11 mouse cellular contexts compared by ENCODE assay signal in the genomic region with DNA sequence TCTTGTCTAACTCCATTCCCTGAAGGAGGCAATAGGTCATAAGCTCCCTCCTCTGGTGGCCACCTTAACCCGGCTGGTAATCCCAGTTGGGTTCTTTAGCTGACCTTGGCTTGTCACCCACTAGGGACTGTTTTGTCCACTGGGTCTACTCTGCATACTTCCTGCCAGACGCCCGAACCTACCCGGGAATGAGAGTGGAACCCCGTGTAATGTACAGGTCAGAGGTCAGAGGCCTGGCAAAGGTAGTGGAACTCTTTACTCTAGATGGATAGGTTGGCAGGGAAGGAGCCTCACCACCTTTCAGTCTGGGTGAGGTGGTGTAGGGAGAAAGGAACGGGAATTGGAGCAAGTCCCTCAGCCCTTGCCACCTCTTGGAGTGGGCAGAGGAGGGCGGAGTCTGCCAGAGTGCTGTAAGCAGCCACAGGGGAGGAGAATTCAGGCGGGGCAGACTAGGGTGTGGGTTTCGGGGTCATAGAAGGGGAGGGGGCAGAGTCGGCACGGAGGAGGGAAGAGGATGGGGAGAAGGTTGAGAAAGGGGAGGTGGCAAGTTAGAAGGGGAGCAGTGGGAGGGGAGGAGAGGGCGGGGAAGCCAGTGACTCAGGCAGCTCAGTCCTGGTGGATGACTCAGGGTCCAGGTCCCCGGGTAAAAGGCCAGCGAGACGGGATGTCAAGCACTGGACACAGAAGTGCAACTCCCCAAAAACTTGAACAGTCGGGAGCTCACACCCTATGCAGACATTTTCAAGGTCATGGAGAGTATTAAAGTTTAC. TPM values are rescaled to one million over a fixed set of nuclear protein-coding genes. Genes with fewer than 3 reads are reported as not detected.
A peak's percentile ranks its signal among the peaks of the same experiment; 100 is the strongest.
DNase-seq lines count a peak whose midpoint lies in the region; ATAC-seq and TF ChIP-seq lines count a peak whose summit lies in the region.
"Had no signal": no experiment of that assay in that cellular context is flagged by ENCODE, and none has a peak within 500 bp of the region (broad histone marks: within the 10 kb centered on the region; RNA-seq: fewer than 3 reads in every experiment).

No protein-coding gene starts in this region.

- DNase-seq in kidney, adult 9 months = no peak
- peak; percentile 73 for DNase-seq in 3134 (ENCODE audit: extremely low read depth, insufficient read length, low spot score)
- DNase-seq in embryonic facial prominence, embryonic 14.5 days (ENCODE audit: low spot score) = no peak
- no peak for DNase-seq in layer of hippocampus, postnatal 10 days (ENCODE audit: low spot score in 2 of 2)
- DNase-seq in left cerebral cortex, postnatal 10 days (ENCODE audit: extremely low spot score in 1 of 2, low spot score in 2 of 2) = no peak
- no peak for DNase-seq in ovary, postnatal 36 days (ENCODE audit: low spot score)
- DNase-seq: heart, adult 2 months had no signal

- TF ChIP-seq CTCF in E14TG2a.4 (conservative IDR thresholded peaks at IDR 0.05; ENCODE audit: low read length) = no peak

- ATAC-seq in kidney, embryonic 15.5 days (replicated peaks; ENCODE audit: low FRiP score) = 0 out of 2 replicates have a peak, but pooled peaks have one; percentile 54
- 0 out of 2 replicates have a peak, but pooled peaks have one; percentile 18 for ATAC-seq in embryonic facial prominence, embryonic 14.5 days (ENCODE audit: low read depth)
- ATAC-seq: activated CD4-positive, CD25-positive, alpha-beta regulatory T cell, adult 4 months had no signal

- H3K4me1 ChIP-seq in kidney, embryonic 15.5 days = no peaks in the 10 kb centered on the region
- H3K4me1 ChIP-seq in E14TG2a.4 (replicated peaks; ENCODE audit: low read depth, low read length) = peaks cover 84% of the 10 kb centered on the region
- no peaks in the 10 kb centered on the region for H3K4me1 ChIP-seq in embryonic facial prominence, embryonic 14.5 days (ENCODE audit: control insufficient read depth, insufficient read depth, low read length)

- peaks cover 58% of the 10 kb centered on the region for H3K36me3 ChIP-seq in kidney, embryonic 15.5 days
- peaks cover 98% of the 10 kb centered on the region for H3K36me3 ChIP-seq in E14TG2a.4 (ENCODE audit: insufficient read depth, low read length)
- peaks cover 52% of the 10 kb centered on the region; the same call in 1 of the 2 replicates for H3K36me3 ChIP-seq in embryonic facial prominence, embryonic 14.5 days (ENCODE audit: control insufficient read depth, insufficient read depth, low read length)

- no peak overlapping the region for H3K9ac ChIP-seq in kidney, embryonic 15.5 days
- H3K9ac ChIP-seq in embryonic facial prominence, embryonic 14.5 days (ENCODE audit: low read depth, low read length) = no peak overlapping the region

- no peak overlapping the region for H3K4me2 ChIP-seq in kidney, embryonic 15.5 days
- no peak overlapping the region for H3K4me2 ChIP-seq in embryonic facial prominence, embryonic 14.5 days (ENCODE audit: low read depth, low read length)

- no peaks in the 10 kb centered on the region for H3K9me3 ChIP-seq in kidney, embryonic 15.5 days (replicated peaks)
- H3K9me3 ChIP-seq in E14TG2a.4 (ENCODE audit: low read length) = no peaks in the 10 kb centered on the region
- H3K9me3 ChIP-seq in embryonic facial prominence, embryonic 14.5 days (ENCODE audit: control insufficient read depth, low read length) = no peaks in the 10 kb centered on the region
- H3K9me3 ChIP-seq: megakaryocyte, embryonic 14.5 days had no signal

- 67% methylated on average over 16 of the region's 16 CpGs for WGBS in kidney, embryonic 15.5 days
- WGBS in embryonic facial prominence, embryonic 14.5 days = 76% methylated on average over 16 of the region's 16 CpGs

- H3K27ac ChIP-seq in kidney, embryonic 15.5 days = no peak overlapping the region
- H3K27ac ChIP-seq in embryonic facial prominence, embryonic 14.5 days (replicated peaks; ENCODE audit: low read depth, low read length) = no peak overlapping the region
- H3K27ac ChIP-seq: heart, adult 2 months had no signal

- no peak overlapping the region for H3K4me3 ChIP-seq in kidney, embryonic 15.5 days (replicated peaks)
- H3K4me3 ChIP-seq in E14TG2a.4 (replicated peaks; ENCODE audit: low read length) = peak overlapping the region; percentile 39
- no peak overlapping the region for H3K4me3 ChIP-seq in embryonic facial prominence, embryonic 14.5 days (ENCODE audit: low read depth, low read length)
- H3K4me3 ChIP-seq: heart, adult 2 months; megakaryocyte, embryonic 14.5 days had no signal

- intact Hi-C loops in left cerebral cortex, postnatal 10 days (cut with DNase I) = loop anchor here (10.0 kb wide), 1 partner anchor 96 kb away; the partner anchor contains the start of gene Kcnk12

- no peaks in the 10 kb centered on the region for H3K27me3 ChIP-seq in kidney, embryonic 15.5 days
- no peaks in the 10 kb centered on the region for H3K27me3 ChIP-seq in E14TG2a.4 (ENCODE audit: insufficient read depth, low read length)
- H3K27me3 ChIP-seq in embryonic facial prominence, embryonic 14.5 days (replicated peaks; ENCODE audit: control insufficient read depth, insufficient read depth, low read length) = no peaks in the 10 kb centered on the region
- H3K27me3 ChIP-seq: megakaryocyte, embryonic 14.5 days had no signal

RNA-seq across cellular contexts. Expression of gene Msh2, which starts 27.1 kb away (rescaled TPM):
- 94.8 and 95.1 TPM in 2 replicates for polyA plus RNA-seq in kidney, embryonic 15.5 days (2015; fragmentation: Nextera tagmentation; extraction: Ambion mirVana)
- 31.7 and 41.1 TPM in 2 replicates for polyA plus RNA-seq in embryonic facial prominence, embryonic 14.5 days (2014; fragmentation: Nextera tagmentation; extraction: Ambion mirVana)
- total RNA-seq in layer of hippocampus, postnatal 10 days (2021) = 10 to 100 TPM; 29.9 to 30.9 TPM
- total RNA-seq in left cerebral cortex, postnatal 10 days (2021) = 10 to 100 TPM; 31.4 to 33.6 TPM
